Mouse (Mus musculus) MEL (cell line): Measurements from ENCODE around the gene Kcnh3. TPM values are rescaled to one million over a fixed set of nuclear protein-coding genes. Genes with fewer than 3 reads are reported as not detected.

Experiments
- DNase-seq: peaks from one replicate; pipeline ENCODE4 v3.0.0; 2011; ENCODE audit warnings: low read depth, low spot score
- H3K27ac ChIP-seq: 2 replicates; pipeline ENCODE4 v1.5.1; 2012; ENCODE audit warnings: low read depth, mild to moderate bottlenecking, control low read depth, low read length, moderate library complexity; ENCODE audit not compliant: control insufficient read depth
- H3K27me3 ChIP-seq, 2 experiments: fragments of 150-350 bp in 1 of 2; sonication (generic) in 1 of 2; 2 replicates each; pipeline ENCODE4 v1.6.1; 2012; ENCODE audit warnings: low read length in 2 of 2, mild to moderate bottlenecking in 2 of 2, improper control_type of control experiment in 1 of 2, moderate library complexity in 1 of 2; ENCODE audit not compliant: insufficient read depth in 2 of 2, control insufficient read depth in 1 of 2
- H3K36me3 ChIP-seq, 2 experiments: 2 replicates each; pipeline ENCODE4 v1.6.1; 2012 to 2014; ENCODE audit warnings: low read length in 2 of 2, improper control_type of control experiment in 1 of 2, inconsistent platforms in 1 of 2, mild to moderate bottlenecking in 1 of 2; ENCODE audit not compliant: insufficient read depth in 2 of 2, control insufficient read depth in 1 of 2
- H3K4me1 ChIP-seq, 2 experiments: fragments of 150-350 bp in 1 of 2; sonication (generic) in 1 of 2; 2 replicates each; pipeline ENCODE4 v1.6.1; 2012; ENCODE audit warnings: low read length in 2 of 2, improper control_type of control experiment in 1 of 2, mild to moderate bottlenecking in 1 of 2; ENCODE audit not compliant: insufficient read depth in 2 of 2, control insufficient read depth in 1 of 2
- H3K4me3 ChIP-seq, 2 experiments: fragments of 150-350 bp in 1 of 2; sonication (generic) in 1 of 2; 2 replicates each; pipeline ENCODE4 v1.5.1; 2012; ENCODE audit warnings: low read depth in 2 of 2, low read length in 2 of 2, mild to moderate bottlenecking in 2 of 2, moderate library complexity in 2 of 2, control low read depth in 1 of 2, improper control_type of control experiment in 1 of 2; ENCODE audit not compliant: control insufficient read depth in 1 of 2, insufficient read depth in 1 of 2
- H3K79me2 ChIP-seq: 2 replicates; pipeline ENCODE4 v1.6.1; 2012; ENCODE audit warnings: mild to moderate bottlenecking, low read length, moderate library complexity; ENCODE audit not compliant: control insufficient read depth, poor library complexity, insufficient read depth
- H3K9ac ChIP-seq: 2 replicates; pipeline ENCODE4 v1.6.1; 2012; ENCODE audit warnings: low read depth, mild to moderate bottlenecking, control low read depth, low read length, moderate library complexity; ENCODE audit not compliant: control insufficient read depth, poor library complexity, severe bottlenecking
- H3K9me3 ChIP-seq: fragments of 150-350 bp; sonication (generic); replicated peaks from 2 replicates; pipeline ENCODE4 v1.6.1; 2012; ENCODE audit warnings: mild to moderate bottlenecking, low read length, improper control_type of control experiment, moderate library complexity; ENCODE audit not compliant: insufficient read depth
- CHD1 ChIP-seq: IDR thresholded peaks from 2 replicates; pipeline ENCODE4 v1.6.1; 2012; ENCODE audit warnings: low read depth, mild to moderate bottlenecking, inconsistent platforms, low read length, improper control_type of control experiment
- CTCF ChIP-seq, 3 experiments: IDR thresholded peaks in 2 of 3; conservative IDR thresholded peaks in 1 of 3; 2 replicates each; pipeline ENCODE4 v1.5.1; 2011 to 2012; ENCODE audit warnings: low read length in 3 of 3, low read depth in 2 of 3, mild to moderate bottlenecking in 2 of 3, improper control_type of control experiment in 1 of 3, inconsistent platforms in 1 of 3, mixed read lengths in 1 of 3, moderate library complexity in 1 of 3; ENCODE audit not compliant: control insufficient read depth in 1 of 3, insufficient read depth in 1 of 3, poor library complexity in 1 of 3, severe bottlenecking in 1 of 3
- E2F4 ChIP-seq: IDR thresholded peaks from 2 replicates; pipeline ENCODE4 v1.6.1; 2011; ENCODE audit warnings: low read depth, low read length, improper control_type of control experiment, borderline replicate concordance
- GATA1 ChIP-seq: IDR thresholded peaks from 2 replicates; pipeline ENCODE4 v1.6.1; 2011; ENCODE audit warnings: low read depth, low read length, improper control_type of control experiment
- JUND ChIP-seq: IDR thresholded peaks from 2 replicates; pipeline ENCODE4 v1.6.1; 2011; ENCODE audit warnings: low read depth, mild to moderate bottlenecking, improper control_type of control experiment, low read length
- KAT2A ChIP-seq: conservative IDR thresholded peaks from 2 replicates; pipeline ENCODE4 v1.6.1; 2012; ENCODE audit warnings: low read depth, low read length, improper control_type of control experiment, inconsistent platforms
- MAZ ChIP-seq: IDR thresholded peaks from 2 replicates; pipeline ENCODE4 v1.6.1; 2012; ENCODE audit warnings: low read depth, mild to moderate bottlenecking, inconsistent platforms, low read length, improper control_type of control experiment
- MYB ChIP-seq: IDR thresholded peaks from 2 replicates; pipeline ENCODE4 v1.6.1; 2011; ENCODE audit warnings: mild to moderate bottlenecking, low read depth, low read length, improper control_type of control experiment
- POLR2A ChIP-seq, 2 experiments: IDR thresholded peaks; 2 replicates each; pipeline ENCODE4 v1.6.1; 2011 to 2012; ENCODE audit warnings: low read length in 2 of 2, mild to moderate bottlenecking in 2 of 2, control low read depth in 1 of 2, improper control_type of control experiment in 1 of 2, low read depth in 1 of 2, moderate library complexity in 1 of 2; ENCODE audit not compliant: control insufficient read depth in 1 of 2, insufficient read depth in 1 of 2, poor library complexity in 1 of 2
- RAD21 ChIP-seq: IDR thresholded peaks from 2 replicates; pipeline ENCODE4 v1.6.1; 2011; ENCODE audit warnings: mild to moderate bottlenecking, low read depth, low read length, improper control_type of control experiment
- SIN3A ChIP-seq: IDR thresholded peaks from 2 replicates; pipeline ENCODE4 v1.6.1; 2012; ENCODE audit warnings: low read length, improper control_type of control experiment, inconsistent platforms
- TAL1 ChIP-seq: IDR thresholded peaks from 2 replicates; pipeline ENCODE4 v1.6.1; 2012; ENCODE audit warnings: mild to moderate bottlenecking, inconsistent platforms, low read length, moderate library complexity, mixed read lengths
- TCF12 ChIP-seq: IDR thresholded peaks from 2 replicates; pipeline ENCODE4 v1.6.1; 2014; ENCODE audit warnings: low read depth, mild to moderate bottlenecking, inconsistent platforms, low read length, improper control_type of control experiment, moderate library complexity
- UBTF ChIP-seq: IDR thresholded peaks from 2 replicates; pipeline ENCODE4 v1.6.1; 2012; ENCODE audit warnings: low read depth, mild to moderate bottlenecking, inconsistent platforms, low read length, improper control_type of control experiment, moderate library complexity, borderline replicate concordance; ENCODE audit not compliant: insufficient read depth
- USF2 ChIP-seq, 2 experiments: IDR thresholded peaks; 2 replicates each; pipeline ENCODE4 v1.6.1; 2011 to 2012; ENCODE audit warnings: improper control_type of control experiment in 2 of 2, low read length in 2 of 2, borderline replicate concordance in 1 of 2, inconsistent platforms in 1 of 2, low read depth in 1 of 2, mild to moderate bottlenecking in 1 of 2; ENCODE audit not compliant: insufficient read depth in 1 of 2
- ZMIZ1 ChIP-seq: IDR thresholded peaks from 2 replicates; pipeline ENCODE4 v1.6.1; 2012; ENCODE audit warnings: low read depth, mild to moderate bottlenecking, inconsistent platforms, low read length, improper control_type of control experiment, moderate library complexity
- ZNF384 ChIP-seq: IDR thresholded peaks from 2 replicates; pipeline ENCODE4 v1.6.1; 2012; ENCODE audit warnings: low read depth, mild to moderate bottlenecking, inconsistent platforms, low read length, improper control_type of control experiment
- polyA plus RNA-seq, 2 experiments: library from polyadenylated mRNA; stranded (reverse) in 1 of 2; unstranded in 1 of 2; fragments of >175 nt in 1 of 2; fragments of >200 nt in 1 of 2; gene quantifications; 2 replicates each; pipeline versions ENCODE4 v1.2.1 to v1.2.4; 2012; ENCODE audit warnings: low replicate concordance in 2 of 2, low read depth in 1 of 2; ENCODE audit not compliant: insufficient read length in 2 of 2, insufficient read depth in 1 of 2, missing spikeins in 1 of 2
- total RNA-seq: library from RNA; depleted of rRNA; stranded (reverse); fragments of 300-350 nt; gene quantifications from 2 replicates; pipeline ENCODE4 v1.2.3, GENCODE M21; 2012

Kcnh3 gene
- total and polyA plus RNA-seq, 3 experiments, result 0.15 to 1.3 TPM; not detected in 1

- no peak overlapping the region for H3K27ac ChIP-seq
- no peak for DNase-seq
- no peaks in the 10 kb centered on the region for H3K36me3 ChIP-seq
- TF ChIP-seq RAD21 (no peak), TCF12 (no peak), GATA1 (no peak), ZMIZ1 (no peak), UBTF (no peak), CHD1 (no peak), MAZ (no peak), JUND (no peak), USF2 (IDR thresholded peaks at IDR 0.05; ENCODE audit: borderline replicate concordance in 1 of 2, insufficient read depth in 1 of 2, low read depth in 1 of 2, low read length in 2 of 2) (no peak), SIN3A (no peak), KAT2A (no peak), TAL1 (no peak), E2F4 (no peak), MYB (no peak), ZNF384 (no peak), CTCF (IDR thresholded peaks at IDR 0.05 in 2 of 3, conservative IDR thresholded peaks at IDR 0.05 in 1 of 3; ENCODE audit: control insufficient read depth in 1 of 3, insufficient read depth in 1 of 3, low read depth in 2 of 3, low read length in 3 of 3, poor library complexity in 1 of 3, severe bottlenecking in 1 of 3) (no peak), POLR2A (IDR thresholded peaks at IDR 0.05; ENCODE audit: control insufficient read depth in 1 of 2, insufficient read depth in 1 of 2, low read depth in 1 of 2, low read length in 2 of 2, poor library complexity in 1 of 2) (no peak)
- no peak overlapping the region for H3K4me3 ChIP-seq
- H3K4me1 ChIP-seq, result 0 out of 4 replicates have a peak, but pooled peaks cover 0 to 4% of the 10 kb centered on the region in 2 experiments
- H3K27me3 ChIP-seq, result no peaks in the 10 kb centered on the region; a peak in 1 of 4 replicates
- H3K79me2 ChIP-seq, result no peaks in the 10 kb centered on the region
- no peak overlapping the region for H3K9ac ChIP-seq
- no peaks in the 10 kb centered on the region for H3K9me3 ChIP-seq
Measured at GRCm38 (mm10) chr15:99276095-99276494, 51.4 kb downstream of the Kcnh3 start.

DNA sequence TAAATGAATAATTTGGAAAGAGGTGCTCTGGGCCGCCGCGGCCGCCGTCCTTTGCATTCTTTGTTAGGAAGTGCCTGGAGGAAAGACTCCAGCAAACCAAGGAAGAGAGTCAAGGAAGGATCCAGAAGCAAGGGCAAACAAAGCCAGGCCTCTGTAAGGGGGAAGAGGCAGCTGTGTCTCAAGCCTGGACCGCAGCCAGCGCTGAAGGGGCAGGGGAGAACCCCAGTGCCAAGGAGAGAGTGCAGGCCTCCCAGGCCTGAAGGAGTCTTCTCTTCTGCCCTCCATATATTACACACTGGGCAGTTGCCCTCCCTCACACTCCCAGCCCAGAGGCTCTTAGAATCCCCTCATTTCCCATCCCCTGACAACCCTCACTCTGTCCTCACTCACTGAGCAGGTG lies 53.6 kb downstream of the Kcnh3 start:
- no peak for TF ChIP-seq USF2 (IDR thresholded peaks at IDR 0.05; ENCODE audit: borderline replicate concordance in 1 of 2, insufficient read depth in 1 of 2, low read depth in 1 of 2, low read length in 2 of 2)
- TF ChIP-seq, all 39 proteins: peak for 0
- H3K9ac ChIP-seq, result no peak overlapping the region
- no peaks in the 10 kb centered on the region for H3K9me3 ChIP-seq
- H3K4me3 ChIP-seq, result no peak overlapping the region
- H3K79me2 ChIP-seq, result no peaks in the 10 kb centered on the region
- no peaks in the 10 kb centered on the region for H3K4me1 ChIP-seq
- no peak overlapping the region for H3K27ac ChIP-seq
- peaks cover 2 to 3% of the 10 kb centered on the region in 2 experiments; a peak in 2 of 4 replicates for H3K27me3 ChIP-seq
- no peak for DNase-seq
- H3K36me3 ChIP-seq, result no peaks in the 10 kb centered on the region
